Mouse (Mus musculus) kidney, embryonic 15.5 days (tissue): ENCODE measurements at regions not wholly inside any gene's neighbourhood (a gene's known extent, or its start where the extent isn't known, plus 50 kb on each side); places are given as distances from the start of the nearest gene placed in this dataset.
"Not testable (repeated sequence)": the region's sequence is repeated elsewhere in the genome, so short reads cannot be mapped to it uniquely, and the experiment has no call there.

ENCODE experiments used
- ATAC-seq: fragments of 200-750 bp; cut with Nextera tagmentation; replicated peaks from 2 replicates; pipeline ENCODE4 v1.8.0; 2017; ENCODE audit warnings: moderate TSS enrichment; ENCODE audit not compliant: low FRiP score
- H3K27ac ChIP-seq: fragments of 300-500 bp; sonication (generic); 2 replicates; pipeline ENCODE4 v1.5.1; 2015; ENCODE audit warnings: mild to moderate bottlenecking, inconsistent platforms
- H3K27me3 ChIP-seq: fragments of 300-500 bp; sonication (generic); 2 replicates; pipeline ENCODE4 v1.6.1; 2015; ENCODE audit warnings: inconsistent platforms
- H3K36me3 ChIP-seq: fragments of 300-500 bp; sonication (generic); 2 replicates; pipeline ENCODE4 v1.6.1; 2015; ENCODE audit warnings: inconsistent platforms
- H3K4me1 ChIP-seq: fragments of 300-500 bp; sonication (generic); 2 replicates; pipeline ENCODE4 v1.6.1; 2015; ENCODE audit warnings: inconsistent platforms
- H3K4me2 ChIP-seq: fragments of 300-500 bp; sonication (generic); 2 replicates; pipeline ENCODE4 v1.6.1; 2015; ENCODE audit warnings: moderate library complexity, mild to moderate bottlenecking, inconsistent platforms
- H3K4me3 ChIP-seq: fragments of 300-500 bp; sonication (generic); replicated peaks from 2 replicates; pipeline ENCODE4 v1.5.1; 2015; ENCODE audit warnings: mild to moderate bottlenecking, inconsistent platforms
- H3K9ac ChIP-seq: fragments of 300-500 bp; sonication (generic); 2 replicates; pipeline ENCODE4 v1.6.1; 2015; ENCODE audit warnings: mild to moderate bottlenecking, inconsistent platforms
- H3K9me3 ChIP-seq: fragments of 300-500 bp; sonication (generic); replicated peaks from 2 replicates; pipeline ENCODE4 v1.6.1; 2016; ENCODE audit warnings: inconsistent platforms
- WGBS: fragments of 180-500 bp; shearing (Covaris S2); methylation state at CpG from one replicate; pipeline ENCODE4 v1.1.7; 2015; ENCODE audit warnings: mixed read lengths; 5-methylcytosine and 5-hydroxymethylcytosine counted together

GRCm38 (mm10) chr16:29908031-29908430 lies 156.2 kb upstream of the Hes1 start:
- H3K36me3 ChIP-seq = no peaks in the 10 kb centered on the region
- WGBS = 52% methylated on average over 8 of the region's 8 CpGs
- no peak overlapping the region for H3K4me2 ChIP-seq
- H3K27me3 ChIP-seq = peaks cover 13% of the 10 kb centered on the region
- ATAC-seq = no peak
- H3K9me3 ChIP-seq = peaks cover 5% of the 10 kb centered on the region; the same call in 1 of the 2 replicates
- no peak overlapping the region for H3K9ac ChIP-seq
- no peak overlapping the region for H3K27ac ChIP-seq
- H3K4me1 ChIP-seq = peaks cover 31% of the 10 kb centered on the region
- no peak overlapping the region for H3K4me3 ChIP-seq

- H3K9me3 ChIP-seq = peaks cover 5% of the 10 kb centered on the region; the same call in 1 of the 2 replicates
- H3K36me3 ChIP-seq = no peaks in the 10 kb centered on the region
- no peak overlapping the region for H3K4me2 ChIP-seq
- H3K27me3 ChIP-seq = peaks cover 14% of the 10 kb centered on the region
- H3K27ac ChIP-seq = no peak overlapping the region
- no peak for ATAC-seq
- no peak overlapping the region for H3K4me3 ChIP-seq
- 55% methylated on average over 5 of the region's 5 CpGs for WGBS
- no peak overlapping the region for H3K9ac ChIP-seq
- peaks cover 17% of the 10 kb centered on the region for H3K4me1 ChIP-seq
Measured at GRCm38 (mm10) chr16:29909923-29910465, 154.2 kb upstream of the Hes1 start.

- Histone ChIP-seq H3K27ac (no peak overlapping the region), H3K36me3 (no peaks in the 10 kb centered on the region), H3K4me1 (peaks cover 17% of the 10 kb centered on the region), H3K9ac (no peak overlapping the region), H3K4me2 (no peak overlapping the region), H3K27me3 (0 out of 2 replicates have a peak, but pooled peaks cover 7% of the 10 kb centered on the region), H3K4me3 (no peak overlapping the region), H3K9me3 (peaks cover 5% of the 10 kb centered on the region; the same call in 1 of the 2 replicates)
- no peak for ATAC-seq
- WGBS = 71% methylated on average over 7 of the region's 7 CpGs
Measured at GRCm38 (mm10) chr16:29911164-29911571, 153.0 kb upstream of the Hes1 start.

GRCm38 (mm10) chr16:29913357-29914010 lies 150.7 kb upstream of the Hes1 start:
- Histone ChIP-seq H3K27me3 (peaks cover 8% of the 10 kb centered on the region), H3K36me3 (no peaks in the 10 kb centered on the region), H3K9me3 (peaks cover 5% of the 10 kb centered on the region; the same call in 1 of the 2 replicates), H3K4me1 (no peaks in the 10 kb centered on the region), H3K27ac (no peak overlapping the region), H3K9ac (no peak overlapping the region), H3K4me2 (no peak overlapping the region), H3K4me3 (no peak overlapping the region)
- no peak for ATAC-seq
- WGBS = 64% methylated on average over 8 of the region's 8 CpGs

- H3K9me3 ChIP-seq = peaks cover 5% of the 10 kb centered on the region; the same call in 1 of the 2 replicates
- no peak for ATAC-seq
- 64% methylated on average over 11 of the region's 11 CpGs for WGBS
Measured at GRCm38 (mm10) chr16:29915346-29915745, 148.8 kb upstream of the Hes1 start.

GRCm38 (mm10) chr16:29917989-29918388 lies 146.2 kb upstream of the Hes1 start:
- 52% methylated on average over 3 of the region's 3 CpGs for WGBS
- Histone ChIP-seq H3K4me3 (no peak overlapping the region), H3K9ac (no peak overlapping the region), H3K27ac (no peak overlapping the region), H3K36me3 (no peaks in the 10 kb centered on the region), H3K4me2 (no peak overlapping the region), H3K9me3 (no peaks in the 10 kb centered on the region), H3K27me3 (peaks cover 8% of the 10 kb centered on the region), H3K4me1 (no peaks in the 10 kb centered on the region)
- ATAC-seq = no peak

More at GRCm38 (mm10) chr16:29915346-29915745, 148.8 kb upstream of the Hes1 start:
- Histone ChIP-seq H3K27ac (no peak overlapping the region), H3K4me3 (no peak overlapping the region), H3K36me3 (no peaks in the 10 kb centered on the region), H3K4me2 (no peak overlapping the region), H3K27me3 (peaks cover 8% of the 10 kb centered on the region), H3K4me1 (no peaks in the 10 kb centered on the region), H3K9ac (no peak overlapping the region)

- no peak overlapping the region for H3K4me3 ChIP-seq
- H3K4me2 ChIP-seq = no peak overlapping the region
- H3K9me3 ChIP-seq = no peaks in the 10 kb centered on the region
- ATAC-seq = no peak
- no peaks in the 10 kb centered on the region for H3K4me1 ChIP-seq
- 92% methylated on average over 6 of the region's 6 CpGs for WGBS
- H3K27me3 ChIP-seq = peaks cover 8% of the 10 kb centered on the region
- H3K36me3 ChIP-seq = no peaks in the 10 kb centered on the region
- H3K27ac ChIP-seq = no peak overlapping the region
- H3K9ac ChIP-seq = no peak overlapping the region
Measured at GRCm38 (mm10) chr16:29918396-29918795, 145.8 kb upstream of the Hes1 start.

- Histone ChIP-seq H3K9ac (no peak overlapping the region), H3K4me1 (no peaks in the 10 kb centered on the region), H3K4me2 (no peak overlapping the region), H3K27me3 (peaks cover 3% of the 10 kb centered on the region), H3K36me3 (no peaks in the 10 kb centered on the region), H3K9me3 (no peaks in the 10 kb centered on the region), H3K27ac (no peak overlapping the region), H3K4me3 (no peak overlapping the region)
- 89% methylated on average over 5 of the region's 5 CpGs for WGBS
- ATAC-seq = no peak
Measured at GRCm38 (mm10) chr16:29920940-29921339, 143.2 kb upstream of the Hes1 start.

- Histone ChIP-seq H3K27ac (no peak overlapping the region), H3K9ac (no peak overlapping the region), H3K9me3 (no peaks in the 10 kb centered on the region), H3K36me3 (no peaks in the 10 kb centered on the region), H3K27me3 (peaks cover 2% of the 10 kb centered on the region), H3K4me2 (no peak overlapping the region), H3K4me1 (no peaks in the 10 kb centered on the region), H3K4me3 (no peak overlapping the region)
- 75% methylated on average over 3 of the region's 3 CpGs for WGBS
- ATAC-seq = no peak
Measured at GRCm38 (mm10) chr16:29921385-29921784, 142.8 kb upstream of the Hes1 start.

- not testable (repeated sequence) for ATAC-seq, H3K36me3 ChIP-seq
Measured at GRCm38 (mm10) chr16:29927276-29927675, 136.9 kb upstream of the Hes1 start.

GRCm38 (mm10) chr16:29928291-29928690 lies 135.9 kb upstream of the Hes1 start:
- no peaks in the 10 kb centered on the region for H3K36me3 ChIP-seq
- H3K9me3 ChIP-seq = peaks cover 2% of the 10 kb centered on the region; the same call in 1 of the 2 replicates
- H3K27ac ChIP-seq = no peak overlapping the region
- H3K4me3 ChIP-seq = no peak overlapping the region
- H3K4me2 ChIP-seq = no peak overlapping the region
- WGBS = 78% methylated on average over 4 of the region's 4 CpGs
- H3K27me3 ChIP-seq = no peaks in the 10 kb centered on the region
- H3K4me1 ChIP-seq = no peaks in the 10 kb centered on the region
- no peak for ATAC-seq
- H3K9ac ChIP-seq = no peak overlapping the region

More at GRCm38 (mm10) chr16:29927276-29927675, 136.9 kb upstream of the Hes1 start:
- not testable (repeated sequence) for H3K27ac ChIP-seq, H3K9me3 ChIP-seq, H3K4me3 ChIP-seq, H3K27me3 ChIP-seq, H3K9ac ChIP-seq, H3K4me1 ChIP-seq, H3K4me2 ChIP-seq
- WGBS = 91% methylated on average over 11 of the region's 11 CpGs

- 80% methylated on average over 10 of the region's 10 CpGs for WGBS
- H3K27ac ChIP-seq = no peak overlapping the region
- no peaks in the 10 kb centered on the region for H3K27me3 ChIP-seq
- no peak overlapping the region for H3K4me2 ChIP-seq
- no peak overlapping the region for H3K9ac ChIP-seq
- H3K9me3 ChIP-seq = peaks cover 2% of the 10 kb centered on the region; the same call in 1 of the 2 replicates
- ATAC-seq = no peak
- H3K4me3 ChIP-seq = no peak overlapping the region
- H3K36me3 ChIP-seq = no peaks in the 10 kb centered on the region
- no peaks in the 10 kb centered on the region for H3K4me1 ChIP-seq
Measured at GRCm38 (mm10) chr16:29931746-29932351, 132.3 kb upstream of the Hes1 start.
